Mouse (Mus musculus) thymus, adult 2 months (tissue): ENCODE data around the gene Adam8.

ENCODE experiments used
- CTCF ChIP-seq: fragments of 200-500 bp; IDR thresholded peaks from 2 replicates; pipeline ENCODE4 v1.5.1; 2012; ENCODE audit warnings: mild to moderate bottlenecking, control low read depth, low read length, moderate library complexity, borderline replicate concordance; ENCODE audit not compliant: control insufficient read depth, poor library complexity, insufficient read depth; ENCODE audit errors: extremely low read depth
- POLR2A ChIP-seq: fragments of 200-500 bp; IDR thresholded peaks from 2 replicates; pipeline ENCODE4 v1.6.1; 2012; ENCODE audit warnings: mild to moderate bottlenecking, low read length, control low read depth, moderate library complexity; ENCODE audit not compliant: control insufficient read depth, poor library complexity, insufficient read depth; ENCODE audit errors: extremely low read depth

DNA sequence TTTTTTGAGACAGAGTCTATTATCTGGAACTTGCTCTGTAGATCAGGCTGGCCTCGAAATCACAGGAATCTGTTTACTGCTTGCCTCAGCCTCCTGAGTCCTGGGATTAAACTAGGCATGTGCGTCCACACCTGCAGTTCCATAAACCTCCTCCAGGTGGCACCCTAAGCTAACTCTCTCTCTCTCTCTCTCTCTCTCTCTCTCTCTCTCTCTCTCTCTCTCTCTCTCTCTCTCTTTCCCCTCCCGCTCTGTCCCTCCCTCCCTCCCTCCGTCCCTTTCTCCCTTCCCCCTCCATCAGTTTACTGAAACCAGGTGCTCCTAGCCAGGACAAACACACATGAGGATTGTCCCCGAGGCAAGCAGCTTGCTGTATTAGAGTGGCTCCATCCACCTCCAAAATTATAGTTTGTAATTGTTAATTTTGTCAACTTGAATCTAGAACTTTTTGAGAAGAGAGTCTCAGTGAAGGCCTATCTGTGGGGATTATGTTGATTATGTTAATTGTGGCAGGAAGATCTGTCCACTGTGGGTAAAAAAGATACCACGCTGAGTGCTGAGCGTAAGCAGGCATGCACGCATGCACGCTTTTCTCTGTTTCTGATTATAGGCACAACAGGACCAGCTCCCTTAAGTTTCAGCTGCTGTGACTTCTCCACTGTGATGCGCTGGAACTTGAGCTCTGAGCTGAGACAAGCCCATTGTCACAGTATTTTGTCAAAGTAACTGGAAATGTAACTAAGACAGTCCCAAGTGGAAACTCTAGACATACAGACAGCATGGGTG is 22.8 kb downstream of the Adam8 start:
- TF ChIP-seq CTCF (no peak), POLR2A (no peak)
